Mouse (Mus musculus) thymus, adult 2 months (tissue): ENCODE data around the gene Krtap10-4.
"Not testable (repeated sequence)": the region's sequence is repeated elsewhere in the genome, so short reads cannot be mapped to it uniquely, and the experiment has no call there.

Experiments
- CTCF ChIP-seq: fragments of 200-500 bp; IDR thresholded peaks from 2 replicates; pipeline ENCODE4 v1.5.1; 2012; ENCODE audit warnings: mild to moderate bottlenecking, control low read depth, low read length, moderate library complexity, borderline replicate concordance; ENCODE audit not compliant: control insufficient read depth, poor library complexity, insufficient read depth; ENCODE audit errors: extremely low read depth
- POLR2A ChIP-seq: fragments of 200-500 bp; IDR thresholded peaks from 2 replicates; pipeline ENCODE4 v1.6.1; 2012; ENCODE audit warnings: mild to moderate bottlenecking, low read length, control low read depth, moderate library complexity; ENCODE audit not compliant: control insufficient read depth, poor library complexity, insufficient read depth; ENCODE audit errors: extremely low read depth

GRCm38 (mm10) chr10:77787876-77788275, 39.0 kb downstream of the Krtap10-4 start, which contains the start of gene Gm7137:
- not testable (repeated sequence) for TF ChIP-seq CTCF, POLR2A
